Mouse (Mus musculus): ENCODE measurements at regions not wholly inside any gene's neighbourhood (a gene's known extent, or its start where the extent isn't known, plus 50 kb on each side); places are given as distances from the start of the nearest gene placed in this dataset.
"Not testable (repeated sequence)": the region's sequence is repeated elsewhere in the genome, so short reads cannot be mapped to it uniquely, and the experiment has no call there.

DNA sequence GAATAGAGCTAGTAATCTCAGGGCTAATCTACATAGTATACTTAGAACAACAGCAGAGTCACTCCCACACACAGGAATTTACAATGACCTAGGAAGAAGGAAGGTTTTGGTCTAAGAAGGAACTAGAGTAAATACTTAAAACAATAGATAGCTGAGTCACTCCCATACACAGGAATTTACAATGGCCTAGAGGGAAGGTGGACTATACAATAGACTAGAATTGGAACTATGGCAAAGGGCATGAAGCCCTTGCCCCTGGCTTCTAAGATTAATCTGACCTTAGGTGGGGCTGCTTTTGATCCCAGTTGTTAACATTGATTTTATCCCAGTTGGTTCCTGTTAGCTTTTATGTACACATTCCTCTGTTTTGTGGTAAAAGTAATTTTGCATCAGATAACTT is 427.8 kb upstream of the Clint1 start:
- DNase-seq (ENCODE audit: low spot score in 2 of 2): not testable (repeated sequence)

- no peak for DNase-seq (ENCODE audit: low spot score in 2 of 2)
These were observed 410.7 kb upstream of the Clint1 start for GRCm38 (mm10) chr11:45440937-45441720.

GRCm38 (mm10) chr11:45446512-45446911 is 405.3 kb upstream of the Clint1 start:
- DNase-seq (ENCODE audit: low spot score in 2 of 2): no peak

- DNase-seq (ENCODE audit: low spot score in 2 of 2): no peak
These were observed 397.6 kb upstream of the Clint1 start for GRCm38 (mm10) chr11:45454234-45454633.

- peak in 1 of 2 experiments; percentile 29 for DNase-seq (ENCODE audit: low spot score in 2 of 2)
These were observed 396.9 kb upstream of the Clint1 start for GRCm38 (mm10) chr11:45454933-45455332.

- no peak for DNase-seq (ENCODE audit: low spot score in 2 of 2)
These were observed 395.1 kb upstream of the Clint1 start for GRCm38 (mm10) chr11:45456724-45457123.

- no peak for DNase-seq (ENCODE audit: low spot score in 2 of 2)
These were observed 394.3 kb upstream of the Clint1 start for GRCm38 (mm10) chr11:45457597-45457996.

GRCm38 (mm10) chr11:45460000-45460792 is 391.7 kb upstream of the Clint1 start:
- DNase-seq (ENCODE audit: low spot score in 2 of 2): no peak

GRCm38 (mm10) chr11:45464501-45464900 is 387.4 kb upstream of the Clint1 start:
- DNase-seq (ENCODE audit: low spot score in 2 of 2): no peak

- no peak for DNase-seq (ENCODE audit: low spot score in 2 of 2)
These were observed 385.5 kb upstream of the Clint1 start for GRCm38 (mm10) chr11:45466350-45466749.

GRCm38 (mm10) chr11:45472171-45472570 is 379.7 kb upstream of the Clint1 start:
- no peak for DNase-seq (ENCODE audit: low spot score in 2 of 2)

DNA sequence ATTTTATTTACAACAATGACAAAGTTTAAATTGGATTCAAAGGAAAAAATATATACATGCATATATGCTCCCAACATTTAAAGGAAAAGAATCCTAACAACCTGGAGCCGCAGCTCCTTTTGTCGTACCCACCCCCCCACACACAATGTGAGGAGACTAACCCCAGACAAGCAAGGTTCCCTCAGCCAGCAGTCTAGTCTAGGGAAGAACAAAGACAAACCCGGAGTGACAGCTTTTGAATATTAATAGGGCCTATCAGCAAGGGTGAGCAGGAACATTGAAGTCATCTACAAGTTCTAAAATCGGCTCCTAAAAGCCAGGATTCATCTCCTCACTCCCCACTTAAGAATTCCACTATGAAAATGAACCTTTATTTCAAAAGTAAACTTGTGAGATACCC is 374.9 kb upstream of the Clint1 start:
- DNase-seq (ENCODE audit: low spot score in 2 of 2): no peak

GRCm38 (mm10) chr11:45485950-45486349 is 365.9 kb upstream of the Clint1 start:
- no peak for DNase-seq (ENCODE audit: low spot score in 2 of 2)

- no peak for DNase-seq (ENCODE audit: low spot score in 2 of 2)
These were observed 360.6 kb upstream of the Clint1 start for GRCm38 (mm10) chr11:45491021-45491967.

- DNase-seq (ENCODE audit: low spot score in 2 of 2): no peak
These were observed 356.6 kb upstream of the Clint1 start for GRCm38 (mm10) chr11:45495246-45495645.

GRCm38 (mm10) chr11:45508566-45508965 is 343.3 kb upstream of the Clint1 start:
- DNase-seq (ENCODE audit: low spot score in 2 of 2): peak in 1 of 2 experiments; percentile 16

DNA sequence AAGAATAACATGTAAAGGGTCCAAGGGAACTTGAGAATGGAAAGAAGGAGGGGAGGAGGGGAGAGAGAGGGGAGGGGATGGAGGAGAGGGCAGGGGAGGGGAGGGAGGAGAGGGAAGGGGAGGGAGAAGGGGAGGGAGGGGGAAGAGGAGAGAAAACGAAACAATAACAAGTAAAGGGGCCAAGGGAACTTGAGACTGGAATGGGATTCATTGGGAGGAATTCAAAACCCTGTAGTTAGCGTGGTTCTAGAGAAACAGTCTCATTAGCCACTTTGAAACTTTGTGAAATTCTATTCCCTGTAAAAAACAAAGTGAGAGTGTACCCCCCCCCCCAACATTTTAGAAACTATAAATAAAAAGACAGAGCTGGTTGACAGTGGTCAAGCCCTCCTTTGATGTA is 342.6 kb upstream of the Clint1 start:
- no peak for DNase-seq (ENCODE audit: low spot score in 2 of 2)

DNA sequence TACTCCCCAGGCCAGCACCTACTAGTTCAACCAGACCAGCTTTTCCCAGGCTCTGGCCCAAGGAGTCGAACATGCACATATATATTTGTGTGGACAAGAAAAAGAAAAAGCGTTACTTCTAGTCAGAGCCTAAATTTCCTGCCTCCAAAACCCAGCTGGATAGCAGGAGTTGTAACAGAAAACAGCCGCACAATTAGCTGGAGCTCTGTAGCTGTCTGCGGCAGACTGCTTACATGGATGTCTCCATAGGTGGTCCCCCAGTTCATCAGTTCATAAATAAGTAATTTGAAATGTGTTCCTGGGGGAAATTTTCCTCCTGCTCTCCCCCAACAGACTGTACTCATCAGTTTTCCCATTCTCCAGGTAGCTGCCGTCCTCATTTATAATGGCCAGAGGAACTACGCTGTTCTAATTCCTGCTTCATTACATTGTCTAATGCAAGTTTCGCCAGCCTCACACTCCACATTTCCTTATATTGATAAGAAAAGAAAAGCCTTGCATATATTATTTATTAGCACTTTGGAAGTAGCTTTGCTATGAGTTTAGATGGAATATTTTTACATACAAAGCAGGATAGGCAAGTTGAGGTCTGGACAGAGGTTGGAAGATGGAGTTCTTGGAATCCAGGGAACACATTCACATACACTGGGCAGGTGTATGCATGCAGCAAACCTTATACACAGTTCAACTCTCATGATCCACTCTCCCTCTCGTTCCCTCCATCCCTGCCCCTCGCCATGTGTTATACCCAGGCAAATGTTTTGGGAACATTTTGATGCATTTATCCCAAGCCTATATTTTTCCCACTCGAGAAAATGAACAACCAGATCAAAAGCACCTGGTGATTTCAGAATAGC is 337.2 kb upstream of the Clint1 start:
- DNase-seq (ENCODE audit: low spot score in 2 of 2): no peak

- no peak for DNase-seq (ENCODE audit: low spot score in 2 of 2)
These were observed 327.1 kb upstream of the Clint1 start for GRCm38 (mm10) chr11:45524720-45525119.

DNA sequence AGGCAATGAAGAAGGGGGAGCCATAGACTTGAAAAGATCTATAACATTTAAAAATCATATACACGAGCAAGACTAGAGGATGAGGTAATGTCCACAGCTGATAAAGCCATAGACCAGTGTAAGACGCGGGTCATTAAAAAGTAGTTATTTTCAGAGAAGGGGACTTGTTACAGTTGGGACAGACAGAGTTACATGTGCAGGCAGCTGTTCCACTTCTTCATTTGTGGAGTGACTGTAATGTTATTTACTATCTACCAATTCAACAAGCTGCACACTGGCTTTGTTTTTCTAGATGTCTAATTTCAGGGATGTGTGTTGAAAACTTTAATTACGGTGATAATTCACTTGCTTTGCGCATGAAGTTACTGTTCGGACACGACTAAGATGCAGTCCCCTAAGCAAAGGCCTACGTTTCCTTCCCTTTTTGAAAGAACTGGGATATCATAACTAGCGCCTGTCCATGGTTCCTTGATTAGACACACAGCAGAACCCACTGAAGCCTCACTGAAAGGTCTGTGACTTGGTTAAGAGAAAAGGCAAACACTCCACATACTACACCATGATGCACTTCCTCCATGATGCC is 320.7 kb upstream of the Clint1 start:
- DNase-seq (ENCODE audit: low spot score in 2 of 2): no peak

All from urinary bladder, postnatal 36 days (tissue).